Mouse (Mus musculus) olfactory bulb, adult 2 months (tissue): ENCODE data around the gene Ttc3.

Experiments
- CTCF ChIP-seq: fragments of 200-500 bp; IDR thresholded peaks from 2 replicates; pipeline ENCODE4 v1.5.1; 2012; ENCODE audit warnings: low read depth, mild to moderate bottlenecking, low read length, moderate library complexity; ENCODE audit not compliant: insufficient read depth
- POLR2A ChIP-seq: fragments of 200-500 bp; IDR thresholded peaks from 2 replicates; pipeline ENCODE4 v1.6.1; 2012; ENCODE audit warnings: mild to moderate bottlenecking, low read depth, low read length, moderate library complexity; ENCODE audit not compliant: insufficient read depth

- no peak for TF ChIP-seq CTCF
- TF ChIP-seq POLR2A = no peak
Measured at GRCm38 (mm10) chr16:94467337-94468055, 97.1 kb downstream of the Ttc3 start.
